Mouse (Mus musculus): ENCODE measurements around the gene Bmp5.
"Not testable (repeated sequence)": the region's sequence is repeated elsewhere in the genome, so short reads cannot be mapped to it uniquely, and the experiment has no call there.

Gene Bmp5

DNA sequence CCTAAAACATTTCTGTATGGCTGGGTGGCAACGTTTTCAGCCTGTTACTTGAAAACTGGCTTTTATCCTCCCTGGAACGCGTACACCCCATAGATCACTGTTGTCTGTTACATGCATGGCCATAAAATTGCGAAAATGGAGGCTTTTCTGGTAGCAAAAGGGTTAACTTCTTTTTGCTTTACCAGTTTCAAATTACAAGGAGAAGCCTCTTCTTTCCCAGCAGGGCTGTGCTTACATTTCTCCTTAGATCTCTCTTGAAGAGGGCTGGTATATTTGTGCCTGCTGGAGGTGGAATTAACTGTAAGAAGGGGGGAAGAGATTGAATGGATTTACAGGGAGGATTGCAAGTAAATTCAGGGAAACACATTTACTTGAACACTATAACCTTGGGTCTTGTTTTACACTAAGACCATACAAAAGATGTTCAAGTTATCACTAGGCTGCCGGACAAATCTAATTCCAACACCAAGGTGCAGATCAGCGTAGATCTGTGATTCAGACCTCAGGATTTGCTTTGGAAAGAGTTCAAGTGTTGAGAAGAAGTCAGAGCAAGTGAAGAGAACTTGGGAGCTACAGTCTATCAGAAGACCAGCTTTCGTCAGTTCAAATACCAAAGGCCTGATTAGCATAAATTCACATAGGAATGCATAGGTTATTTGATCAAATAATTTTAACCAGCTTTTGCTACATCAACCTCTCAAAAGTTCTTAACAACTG is at the start of gene Bmp5:
Bmp5 (plus strand) TSS at position 236 of the 717 bp plus-strand sequence.
- DNase-seq, result no peak

DNA sequence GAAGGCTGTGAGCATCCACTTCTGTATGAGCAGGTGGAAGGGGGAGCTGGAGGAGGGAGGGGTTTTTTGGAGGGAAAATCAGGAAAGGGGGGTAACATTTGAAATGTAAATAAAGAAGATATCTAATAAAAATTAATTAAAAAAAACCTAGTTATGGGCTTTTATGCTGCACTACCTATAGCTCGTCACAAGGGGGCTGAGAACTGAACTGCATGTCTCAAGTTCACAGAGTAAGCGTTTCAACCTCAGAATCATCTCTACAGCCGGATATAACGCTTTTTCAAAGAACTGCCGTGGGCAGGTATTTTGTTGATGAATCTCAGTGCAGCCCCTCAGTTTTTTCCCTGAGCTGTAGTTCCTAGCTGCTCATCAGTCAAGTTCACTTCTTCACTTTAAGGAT is 15.1 kb upstream of the Bmp5 start:
- no peak for DNase-seq

DNA sequence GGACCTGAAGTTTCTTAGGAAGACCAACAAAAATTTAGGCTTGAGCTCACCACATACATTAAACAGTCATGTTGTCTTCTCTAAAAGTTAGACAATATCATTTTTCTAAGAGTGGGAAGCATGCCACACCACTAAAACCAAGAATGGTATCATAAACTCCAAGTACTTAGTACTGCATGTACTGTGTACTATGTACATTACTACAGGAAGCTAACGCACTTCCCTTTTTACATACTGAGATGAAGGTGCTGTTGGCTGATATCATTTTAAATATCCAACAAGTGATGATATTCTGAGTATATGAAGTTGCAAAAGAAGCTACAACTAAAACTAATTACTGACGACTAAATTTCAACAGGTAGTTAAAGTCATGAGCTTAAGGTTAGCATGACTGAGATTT is 13.6 kb upstream of the Bmp5 start:
- no peak for DNase-seq

DNA sequence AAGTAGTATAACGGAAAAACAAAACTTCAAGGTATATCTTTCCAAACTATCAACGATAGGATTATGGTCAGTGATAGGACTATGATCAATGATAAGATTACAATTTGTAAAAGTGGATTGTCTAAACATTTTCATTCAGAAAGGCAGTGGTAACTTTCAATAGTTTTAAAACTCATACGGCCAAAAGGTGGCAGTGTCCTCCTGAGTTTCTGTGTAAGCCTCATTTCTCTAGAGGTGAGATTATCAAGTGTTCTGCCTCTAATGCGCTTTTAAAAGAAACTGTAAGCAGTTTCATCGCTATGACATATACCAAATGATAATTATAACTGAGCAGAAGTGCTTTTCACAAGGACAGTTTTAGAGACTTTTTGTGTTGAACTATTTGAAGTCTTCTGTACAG is 12.7 kb upstream of the Bmp5 start:
- no peak for DNase-seq

DNA sequence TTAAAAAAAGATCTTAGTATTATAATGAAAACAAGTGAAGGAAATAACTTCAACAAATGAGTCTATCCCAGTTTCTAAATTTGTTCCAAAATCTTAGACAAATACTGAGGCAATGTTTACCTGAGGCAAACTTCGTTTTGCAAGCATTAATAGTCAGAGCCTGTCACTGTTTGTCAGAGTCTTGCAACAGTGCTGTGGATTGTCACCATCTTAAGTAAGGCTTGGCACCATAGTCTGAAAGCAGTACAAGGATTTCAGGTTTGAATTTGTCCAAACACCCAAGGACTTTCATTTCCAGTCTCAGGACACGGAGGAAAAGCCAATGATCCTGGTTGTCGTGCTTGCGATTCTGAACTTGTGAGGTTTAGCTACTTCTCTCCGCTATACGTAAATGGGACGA is 10.4 kb upstream of the Bmp5 start:
- no peak for DNase-seq

DNA sequence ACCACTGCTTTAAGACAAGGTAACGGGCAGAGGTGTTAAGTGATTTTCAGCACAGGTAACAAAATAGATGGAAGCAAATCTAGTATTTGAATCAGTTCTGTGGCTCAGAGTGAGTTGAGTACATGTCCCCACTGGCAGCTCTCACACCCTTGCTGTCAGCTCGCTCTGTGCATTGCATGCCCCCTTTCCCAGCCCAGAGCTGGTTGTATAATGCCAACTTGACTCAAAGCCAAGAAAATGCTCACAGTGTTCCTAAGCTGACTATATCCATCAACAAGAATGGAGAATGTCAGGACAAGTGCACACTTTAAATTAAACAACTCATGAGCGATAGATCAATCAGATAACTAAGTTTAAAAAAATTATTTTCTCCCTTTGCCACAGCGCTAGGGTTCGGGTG is 8.6 kb upstream of the Bmp5 start:
- no peak for DNase-seq

DNA sequence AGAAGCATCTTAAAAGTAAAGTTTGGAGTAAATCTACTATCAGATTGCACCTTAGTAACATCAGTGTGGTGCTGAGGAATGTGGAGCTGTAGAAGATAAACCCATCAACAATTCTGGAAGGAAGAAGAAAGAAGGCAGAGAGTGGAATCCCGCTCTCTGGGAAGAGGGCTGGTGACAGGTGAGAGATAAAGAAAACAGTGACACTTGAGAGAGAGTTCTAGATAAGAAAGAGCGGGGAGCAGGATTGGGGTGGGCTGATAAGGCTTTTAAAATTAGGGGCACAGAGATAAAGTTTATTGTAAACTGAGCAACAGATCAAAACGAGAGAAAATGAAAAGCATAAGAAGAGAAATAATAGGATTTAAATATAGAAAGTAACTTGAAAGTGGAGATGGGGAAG is 6.1 kb upstream of the Bmp5 start:
- DNase-seq, result no peak

DNA sequence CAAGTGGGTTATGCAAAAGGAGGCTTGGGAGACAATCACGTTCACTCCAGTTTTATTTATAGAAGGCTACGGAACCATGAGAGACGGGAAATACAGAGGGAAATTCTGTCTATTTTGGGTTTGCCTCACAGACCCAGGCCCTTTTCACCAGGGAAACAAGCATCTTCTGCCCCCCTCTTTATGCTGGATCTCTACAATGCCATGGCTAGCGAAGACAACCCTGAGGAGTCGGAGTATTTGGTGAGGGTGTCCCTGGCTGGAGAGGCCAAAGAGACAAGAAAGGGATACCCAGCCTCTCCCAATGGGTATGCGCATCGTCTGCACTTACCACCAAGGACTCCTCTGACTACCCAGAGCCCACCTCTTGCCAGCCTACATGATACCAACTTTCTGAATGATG is 989 bp downstream of the Bmp5 start:
- no peak for DNase-seq

DNA sequence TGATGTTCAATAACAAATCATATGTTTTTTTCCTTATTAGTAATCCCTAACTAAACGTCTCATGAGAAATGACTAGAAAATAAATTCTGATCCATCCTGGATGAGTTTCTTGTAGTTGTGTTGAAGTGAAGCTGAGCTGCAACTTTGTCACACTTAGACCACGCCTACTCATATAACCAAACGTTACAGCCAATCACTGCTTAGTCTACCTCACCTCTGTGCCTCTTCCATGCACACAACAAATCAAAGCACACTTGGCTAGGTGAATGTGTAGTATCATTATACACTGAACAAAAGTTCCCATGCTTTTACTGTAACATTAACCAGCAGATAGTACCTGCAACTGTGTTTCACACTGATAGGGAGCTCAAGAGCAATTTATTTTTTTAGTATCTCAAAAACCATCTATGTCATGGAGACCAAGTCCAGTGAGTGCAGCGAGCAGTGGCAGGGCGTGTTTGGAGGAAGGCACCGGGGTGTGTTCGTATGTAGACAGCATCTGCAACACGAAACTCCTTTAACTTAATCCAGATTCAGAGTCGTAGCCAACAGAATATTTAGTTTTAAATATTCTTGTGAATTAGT is 3.7 kb downstream of the Bmp5 start:
- no peak for DNase-seq

DNA sequence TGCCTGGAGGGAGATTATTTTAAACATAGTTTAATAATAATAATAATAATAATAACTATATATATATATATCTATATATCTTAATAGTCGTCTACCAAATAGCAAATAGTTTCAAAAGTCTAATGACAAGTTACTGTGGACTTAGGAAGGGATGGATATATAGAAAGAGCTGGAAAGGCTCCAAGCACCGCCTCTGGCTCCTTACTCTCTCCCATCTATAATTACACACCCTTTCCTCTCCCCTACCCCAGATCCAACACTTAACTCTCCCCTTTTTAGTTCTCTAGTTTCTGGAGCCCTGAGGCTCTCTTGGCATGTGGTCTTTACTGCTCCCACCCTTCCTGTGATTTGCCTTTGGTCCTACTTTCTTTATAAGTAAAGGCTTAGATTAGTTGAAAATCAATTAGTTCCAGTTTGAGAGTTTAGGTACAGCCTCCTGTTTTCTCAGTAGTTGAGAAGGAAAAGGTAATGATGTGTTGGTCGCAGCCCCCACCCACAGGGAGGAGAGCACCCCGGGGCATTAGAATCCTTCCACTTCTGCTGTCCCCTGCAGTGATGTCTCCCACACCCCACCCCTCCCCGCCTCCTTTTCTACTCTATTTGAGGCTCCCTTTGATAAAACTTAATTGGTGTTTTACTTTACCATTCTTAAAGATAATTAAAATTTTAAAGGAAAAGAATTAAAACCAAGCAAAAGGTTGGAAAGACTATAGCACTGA is 5.6 kb downstream of the Bmp5 start:
- DNase-seq, result no peak

DNA sequence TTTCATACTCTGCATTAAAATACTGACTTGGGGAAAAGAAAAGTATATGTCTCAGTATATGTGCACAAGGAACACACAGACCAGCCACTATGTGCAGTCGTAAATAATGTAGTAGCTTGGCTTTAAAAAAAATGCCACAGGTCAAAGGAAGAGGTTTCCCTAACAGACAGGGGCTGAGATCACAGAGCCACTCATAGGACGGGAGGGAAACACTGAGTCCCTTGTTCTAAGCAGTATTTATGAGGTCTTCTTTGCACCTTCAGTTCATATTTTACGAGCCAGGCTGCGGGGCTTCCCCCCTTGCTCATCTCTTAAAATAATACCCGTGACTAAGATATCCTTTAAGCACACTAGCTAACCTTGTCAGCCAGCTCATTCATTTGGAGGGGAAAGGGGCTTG is 6.4 kb downstream of the Bmp5 start:
- DNase-seq, result no peak

DNA sequence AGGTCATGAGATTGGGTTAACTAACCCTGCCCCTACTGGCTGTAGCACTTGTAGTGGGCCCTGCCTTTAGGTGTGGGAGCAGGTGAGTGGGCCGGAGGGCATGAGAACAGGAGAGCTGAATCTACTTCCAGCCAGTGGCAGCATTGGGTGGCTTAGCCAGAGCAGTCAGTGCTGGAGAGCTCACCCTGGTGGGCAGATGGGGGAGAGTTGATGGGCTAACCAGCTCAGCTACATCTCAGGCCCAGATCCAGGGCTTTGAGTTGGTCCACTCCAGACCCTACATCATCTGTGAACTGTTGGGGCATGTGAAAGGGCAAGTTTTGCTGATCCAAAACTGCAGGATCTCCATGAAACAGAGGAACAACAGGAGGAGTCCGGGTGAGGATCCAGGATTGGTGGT is 8.4 kb downstream of the Bmp5 start:
- DNase-seq, result no peak

DNA sequence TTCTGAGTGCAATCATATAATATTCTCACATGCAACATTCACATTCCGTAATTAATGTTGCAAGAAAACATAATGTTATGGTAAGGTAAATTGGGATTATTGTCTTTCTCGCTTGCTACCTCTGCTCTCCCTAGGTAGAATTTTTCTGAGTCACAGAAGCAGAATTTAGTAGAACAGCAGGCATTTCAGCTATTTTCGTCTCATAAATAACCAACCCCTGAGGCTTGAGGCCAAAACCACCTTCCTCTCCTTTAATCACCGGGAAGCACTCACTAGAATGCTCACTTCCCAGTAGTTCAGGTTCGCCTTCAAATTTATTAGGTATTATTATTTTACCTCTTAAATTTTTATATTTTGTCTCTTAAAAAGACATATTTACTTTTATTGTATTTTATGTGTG is 10.8 kb downstream of the Bmp5 start:
- peak; percentile 49 for DNase-seq

DNA sequence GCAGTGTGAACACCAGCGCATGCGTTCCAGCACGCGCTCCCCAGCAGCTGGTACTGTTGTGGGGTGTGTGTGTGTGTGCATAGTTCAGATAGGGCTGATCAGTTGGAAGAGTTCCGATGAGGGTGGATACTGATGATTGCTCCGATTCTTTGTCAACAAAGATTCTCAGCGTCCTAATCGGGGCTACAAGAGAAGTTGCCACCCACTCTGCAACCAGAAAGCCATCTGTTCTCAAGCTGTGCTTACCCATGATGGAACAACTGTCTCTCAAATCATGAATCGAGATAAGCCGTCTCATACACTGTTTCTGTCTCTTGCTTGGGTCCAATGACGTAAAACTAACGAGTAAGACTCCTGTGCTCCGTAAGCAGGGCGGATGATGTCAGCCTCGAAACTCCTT is 12.0 kb downstream of the Bmp5 start:
- no peak for DNase-seq

DNA sequence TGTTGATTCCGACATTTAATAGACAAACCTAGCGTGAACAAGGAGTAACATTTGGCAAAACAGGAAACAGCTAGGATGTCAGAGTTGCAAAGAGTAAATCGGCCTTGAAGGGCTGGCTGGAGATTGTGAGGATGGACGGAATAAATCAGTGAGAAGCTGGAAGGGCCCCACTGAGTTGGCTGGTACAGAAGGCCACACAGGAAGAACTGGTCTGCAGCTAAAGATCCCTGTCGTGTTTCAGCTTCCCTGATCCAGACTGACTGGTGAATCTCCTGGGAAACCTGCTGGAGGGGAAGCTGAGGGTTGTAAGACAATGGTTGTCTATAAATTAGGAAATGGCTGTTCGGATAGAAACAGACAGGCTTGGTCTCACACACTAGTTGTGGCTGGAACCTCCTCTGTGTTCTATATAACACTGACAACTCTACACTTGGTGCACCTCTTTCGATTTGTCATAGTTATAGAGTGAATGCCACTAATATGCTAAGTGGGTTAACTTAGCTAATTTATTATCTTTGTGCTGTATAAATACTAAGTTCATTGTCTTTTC is 14.8 kb downstream of the Bmp5 start:
- DNase-seq, result no peak

DNA sequence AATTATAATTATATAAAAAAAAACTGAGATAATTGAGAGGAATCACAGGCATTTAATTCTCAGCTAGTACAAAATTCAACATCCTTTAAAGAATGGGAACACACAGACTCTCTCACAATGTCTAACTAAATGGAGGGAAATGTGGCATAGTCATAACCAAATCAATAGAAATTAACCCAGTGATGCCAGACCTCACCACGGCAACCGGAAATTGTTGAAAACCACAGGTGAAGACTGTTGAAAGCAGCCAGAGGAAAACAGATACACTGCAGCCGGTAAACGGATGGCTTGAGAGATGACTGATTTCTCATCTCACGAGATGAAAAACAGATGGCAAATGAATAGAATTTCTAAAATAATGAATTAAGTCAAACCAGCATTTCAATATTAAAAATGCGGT is 29.8 kb downstream of the Bmp5 start:
- DNase-seq, result no peak

DNA sequence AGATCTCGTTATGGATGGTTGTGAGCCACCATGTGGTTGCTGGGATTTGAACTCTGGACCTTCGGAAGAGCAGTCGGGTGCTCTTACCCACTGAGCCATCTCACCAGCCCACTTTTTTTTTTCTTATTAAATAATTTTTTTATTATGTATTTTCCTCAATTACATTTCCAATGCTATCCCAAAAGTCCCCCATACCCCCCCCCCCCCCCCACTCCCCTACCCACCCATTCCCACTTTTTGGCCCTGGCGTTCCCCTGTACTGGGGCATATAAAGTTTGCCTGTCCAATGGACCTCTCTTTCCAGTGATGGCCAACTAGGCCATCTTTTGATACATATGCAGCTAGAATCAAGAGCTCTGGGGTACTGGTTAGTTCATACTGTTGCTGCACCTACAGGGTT is 33.0 kb downstream of the Bmp5 start:
- not testable (repeated sequence) for DNase-seq

DNA sequence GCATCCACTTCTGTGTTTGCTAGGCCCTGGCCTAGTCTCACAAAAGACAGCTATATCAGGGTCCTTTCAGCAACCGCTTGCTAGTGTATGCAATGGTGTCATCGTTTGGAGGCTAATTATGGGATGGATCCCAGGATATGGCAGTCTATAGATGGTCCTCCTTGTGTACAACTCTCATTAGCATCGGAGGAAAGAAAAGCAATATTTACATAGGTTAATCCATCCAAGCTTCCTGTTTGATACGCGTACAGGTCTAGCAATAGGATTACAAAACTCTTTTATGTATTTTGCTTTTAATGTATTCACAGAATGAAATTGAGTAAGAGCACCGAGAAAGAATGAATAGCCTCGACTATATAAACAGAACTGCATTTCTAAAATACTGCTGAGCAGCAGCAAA is 33.5 kb downstream of the Bmp5 start:
- DNase-seq, result no peak

DNA sequence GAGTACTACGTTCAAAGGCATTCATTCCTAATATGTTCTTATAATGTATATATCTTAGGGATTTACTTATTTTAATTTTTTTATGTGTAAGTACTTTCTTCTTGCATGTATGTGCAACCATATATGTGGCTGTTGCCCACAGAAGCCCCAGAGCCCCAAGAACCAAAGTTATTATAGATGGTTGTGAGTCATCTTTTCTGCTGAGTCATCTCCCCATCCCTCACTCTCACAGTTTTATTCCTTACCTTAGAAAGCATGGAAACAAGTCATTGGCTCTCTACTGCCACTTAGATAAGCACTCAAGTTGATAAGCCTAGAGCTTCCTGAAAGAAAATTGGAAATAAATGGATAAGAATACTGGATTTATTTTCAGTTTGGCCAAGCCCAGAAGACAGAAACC is 40.0 kb downstream of the Bmp5 start:
- no peak for DNase-seq

DNA sequence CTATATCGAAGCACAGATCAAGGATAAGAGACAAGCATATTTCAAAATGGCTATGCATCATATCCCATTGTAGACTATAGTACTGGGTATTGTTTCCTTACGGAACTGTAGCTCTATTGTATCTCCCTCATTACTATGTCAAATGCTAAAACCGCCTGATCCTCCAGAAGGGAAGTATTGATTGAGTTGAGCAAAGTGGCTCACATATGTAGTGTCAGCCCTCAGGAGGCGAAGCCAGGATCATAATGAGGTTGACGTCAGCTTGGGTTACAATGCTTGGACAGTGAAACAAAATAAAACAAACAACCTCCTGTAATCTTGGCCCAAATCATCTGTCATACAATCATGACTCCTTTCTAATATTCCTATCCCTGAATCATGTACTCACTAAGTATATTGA is 43.2 kb downstream of the Bmp5 start:
- DNase-seq, result no peak

DNA sequence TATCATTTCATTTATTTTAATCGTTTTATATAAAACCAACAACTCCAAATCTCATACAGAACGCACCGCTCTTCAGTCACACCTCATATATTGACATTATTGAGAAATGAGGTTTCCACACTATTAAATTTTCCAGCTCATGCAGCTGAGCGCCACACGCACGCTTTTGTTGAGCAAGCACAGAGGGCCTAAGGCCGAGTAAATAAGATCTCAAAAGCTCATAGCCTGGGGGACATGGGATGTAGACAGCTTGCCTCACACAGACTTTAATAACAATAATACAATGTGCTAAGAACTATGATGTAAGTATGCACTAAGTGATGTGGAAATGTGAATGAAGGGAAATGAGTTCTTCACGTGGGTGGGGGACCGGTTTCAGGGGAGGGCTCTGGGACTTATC is 57.3 kb downstream of the Bmp5 start:
- no peak for DNase-seq

DNA sequence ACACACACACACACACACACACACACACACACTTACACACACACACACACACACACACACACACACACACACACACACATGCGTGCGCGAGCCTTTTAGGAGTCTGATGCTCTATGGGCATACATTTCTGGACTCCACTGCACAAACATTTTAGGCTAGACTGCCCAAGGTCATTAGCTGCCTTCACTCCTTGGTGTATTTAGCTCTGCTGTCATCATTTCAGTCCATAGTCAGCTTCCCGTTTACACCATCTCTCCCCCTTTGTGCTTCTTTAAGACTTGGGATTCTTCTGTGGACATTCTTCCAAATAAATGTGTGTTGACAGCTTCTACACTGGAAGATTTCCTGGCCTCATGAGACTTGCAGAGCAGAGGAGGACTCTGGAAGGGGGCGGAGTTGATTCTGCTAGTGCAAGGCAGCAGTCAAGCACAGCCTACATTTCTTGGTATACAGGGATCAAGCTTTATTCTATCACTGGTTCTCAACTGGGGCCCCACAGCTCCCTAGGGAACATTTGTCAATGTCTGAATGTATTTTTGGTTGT is 58.1 kb downstream of the Bmp5 start:
- DNase-seq, result no peak

DNA sequence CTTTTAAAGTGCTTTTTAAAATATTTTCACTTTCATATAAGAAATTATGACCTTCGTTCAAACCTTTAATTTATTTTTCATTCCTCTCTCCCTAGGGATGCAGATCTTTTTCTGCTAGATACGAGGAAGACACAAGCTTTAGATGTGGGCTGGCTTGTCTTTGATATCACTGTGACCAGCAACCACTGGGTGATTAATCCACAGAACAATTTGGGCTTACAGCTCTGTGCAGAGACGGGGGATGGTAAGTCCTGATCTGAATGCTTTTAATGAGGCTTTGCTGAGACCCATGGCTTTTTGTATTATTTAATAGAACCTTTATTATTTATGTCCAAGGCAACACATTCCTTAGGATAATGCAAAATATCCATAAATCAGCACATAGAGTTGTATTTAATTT is 64.3 kb downstream of the Bmp5 start:
- DNase-seq, result no peak

DNA sequence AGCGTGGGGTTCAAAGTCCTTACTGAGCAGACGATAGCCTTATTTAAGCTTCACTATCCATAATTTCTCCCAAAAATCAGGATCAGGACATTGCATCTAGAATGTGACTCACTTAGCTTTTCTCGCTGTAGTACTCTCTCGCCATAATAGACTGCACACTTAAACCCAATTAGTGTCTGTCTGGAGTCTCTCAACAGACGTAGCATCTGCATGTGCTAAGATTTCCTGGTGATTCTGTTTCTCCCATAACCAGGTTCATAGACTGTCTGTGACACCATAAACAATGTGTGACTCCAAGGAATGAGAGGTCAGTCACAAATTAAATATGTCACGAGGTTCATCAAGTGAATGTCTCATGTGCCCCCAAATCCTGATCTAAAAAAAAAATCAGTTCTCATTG is 65.7 kb downstream of the Bmp5 start:
- no peak for DNase-seq
